Comparison of ENCODE assay signal across 30 mouse cellular contexts in the genomic region with DNA sequence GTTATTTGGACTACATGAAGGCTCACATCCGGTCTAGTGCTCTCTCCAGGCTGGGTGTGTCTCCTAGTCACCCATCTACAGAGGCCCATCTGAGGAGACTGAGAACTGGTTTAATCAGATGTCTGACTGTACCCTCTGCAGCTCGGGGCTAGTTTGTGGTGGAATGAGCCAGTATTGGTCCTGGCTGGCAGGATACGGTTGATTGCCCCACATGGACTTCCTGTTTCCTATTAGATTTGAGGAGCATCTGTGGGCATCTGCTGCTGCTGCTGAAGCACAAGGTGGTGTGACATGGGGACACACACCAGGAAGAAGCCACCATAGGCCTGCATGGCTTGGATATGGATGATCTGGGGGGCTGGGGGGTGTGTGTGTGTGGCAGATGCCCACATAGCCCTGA. TPM values are rescaled to one million over a fixed set of nuclear protein-coding genes. Genes with fewer than 3 reads are reported as not detected.
A peak's percentile ranks its signal among the peaks of the same experiment; 100 is the strongest.
DNase-seq lines count a peak whose midpoint lies in the region; ATAC-seq and TF ChIP-seq lines count a peak whose summit lies in the region.
"Had no signal": no experiment of that assay in that cellular context is flagged by ENCODE, and none has a peak within 500 bp of the region (broad histone marks: within the 10 kb centered on the region; RNA-seq: fewer than 3 reads in every experiment).

No protein-coding gene starts in this region.

- no peaks in the 10 kb centered on the region for H3K9me3 ChIP-seq in kidney, embryonic 14.5 days (ENCODE audit: control insufficient read depth, low read length)
- no peaks in the 10 kb centered on the region for H3K9me3 ChIP-seq in heart, embryonic 10.5 days
- H3K9me3 ChIP-seq: embryonic facial prominence, embryonic 12.5 days; forebrain, embryonic 10.5 days; hindbrain, embryonic 13.5 days; liver, embryonic 12.5 days had no signal

- TF ChIP-seq CTCF in kidney, adult 2 months (conservative IDR thresholded peaks at IDR 0.05; ENCODE audit: insufficient read depth, insufficient read length, low read depth, low read length): no peak

- 57% methylated on average over 3 of the region's 3 CpGs for WGBS in kidney, adult 2 months
- whole genome bisulfite sequencing in kidney, embryonic 14.5 days: 76% methylated on average over 3 of the region's 3 CpGs
- 70% methylated on average over 3 of the region's 3 CpGs for WGBS in heart, embryonic 10.5 days

- no peak for TF ChIP-seq POLR2A in kidney, adult 2 months (IDR thresholded peaks at IDR 0.05; ENCODE audit: low read depth, low read length)

- no peak overlapping the region for H3K9ac ChIP-seq in kidney, embryonic 14.5 days (ENCODE audit: low read depth, low read length)
- H3K9ac ChIP-seq: embryonic facial prominence, embryonic 12.5 days; hindbrain, embryonic 13.5 days; liver, embryonic 12.5 days; liver, postnatal 0 days had no signal

- no peak for ATAC-seq in kidney, embryonic 14.5 days (ENCODE audit: low FRiP score, low TSS enrichment)
- ATAC-seq in megakaryocyte, adult 5-6 weeks (ENCODE audit: poor library complexity, severe bottlenecking): peak; percentile 45; the same call in 1 of the 2 replicates
- ATAC-seq: forebrain, embryonic 16.5 days; liver, postnatal 0 days; Patski had no signal

- H3K27ac ChIP-seq in kidney, adult 2 months (ENCODE audit: insufficient read depth, low read depth, low read length): no peak overlapping the region
- no peak overlapping the region for H3K27ac ChIP-seq in kidney, embryonic 14.5 days (ENCODE audit: low read depth, low read length)
- H3K27ac ChIP-seq in heart, embryonic 10.5 days: no peak overlapping the region
- H3K27ac ChIP-seq: embryonic facial prominence, embryonic 12.5 days; forebrain, embryonic 10.5 days; hindbrain, embryonic 13.5 days; liver, embryonic 12.5 days had no signal

- peak; percentile 5 for DNase-seq in kidney, adult 2 months
- DNase-seq in 416B (ENCODE audit: low read depth) (peak; percentile 77), ZHBTc4 (ENCODE audit: low read depth, low spot score) (peak; percentile 64)
- DNase-seq in heart, embryonic 10.5 days (ENCODE audit: low spot score): no peak
- no peak for DNase-seq in cerebellum, postnatal 36 days
- DNase-seq: adrenal gland, postnatal 14 days; B cell, adult 2 months; cerebellum, adult 11-12 months; cerebellum, postnatal 10 days; embryo, embryonic 11 days; heart, adult 11 months; heart, postnatal 36 days; kidney, adult 18-20 months; kidney, postnatal 10 days; left cerebral cortex, postnatal 4 days; liver, postnatal 0 days; lung, postnatal 4 days; midbrain, embryonic 14.5 days; thymus, adult 2 months had no signal

- H3K4me3 ChIP-seq in kidney, adult 2 months (ENCODE audit: insufficient read depth, low read depth, low read length): no peak overlapping the region
- no peak overlapping the region for H3K4me3 ChIP-seq in kidney, embryonic 14.5 days (ENCODE audit: low read length)
- no peak overlapping the region for H3K4me3 ChIP-seq in heart, embryonic 10.5 days
- H3K4me3 ChIP-seq: embryonic facial prominence, embryonic 12.5 days; forebrain, embryonic 10.5 days; hindbrain, embryonic 13.5 days; liver, embryonic 12.5 days had no signal

- H3K36me3 ChIP-seq in kidney, adult 2 months (ENCODE audit: control insufficient read depth, insufficient read depth, low read length): no peaks in the 10 kb centered on the region
- no peaks in the 10 kb centered on the region for H3K36me3 ChIP-seq in kidney, embryonic 14.5 days (ENCODE audit: control insufficient read depth, insufficient read depth, low read length)
- no peaks in the 10 kb centered on the region for H3K36me3 ChIP-seq in heart, embryonic 10.5 days
- H3K36me3 ChIP-seq: embryonic facial prominence, embryonic 12.5 days; forebrain, embryonic 10.5 days; hindbrain, embryonic 13.5 days; liver, embryonic 12.5 days had no signal

- no peaks in the 10 kb centered on the region for H3K4me1 ChIP-seq in kidney, adult 2 months (ENCODE audit: control insufficient read depth, insufficient read depth, low read length)
- no peaks in the 10 kb centered on the region for H3K4me1 ChIP-seq in kidney, embryonic 14.5 days (ENCODE audit: control insufficient read depth, insufficient read depth, low read length)
- peaks cover 25% of the 10 kb centered on the region for H3K4me1 ChIP-seq in heart, embryonic 10.5 days
- H3K4me1 ChIP-seq: embryonic facial prominence, embryonic 12.5 days; hindbrain, embryonic 13.5 days had no signal

- no peaks in the 10 kb centered on the region for H3K27me3 ChIP-seq in kidney, adult 2 months (replicated peaks; ENCODE audit: control insufficient read depth, insufficient read depth, low read length)
- no peaks in the 10 kb centered on the region for H3K27me3 ChIP-seq in kidney, embryonic 14.5 days (ENCODE audit: control insufficient read depth, insufficient read depth, low read length)
- H3K27me3 ChIP-seq in heart, embryonic 10.5 days (ENCODE audit: insufficient read depth, poor library complexity, severe bottlenecking): peaks cover 13% of the 10 kb centered on the region; the same call in 1 of the 2 replicates
- H3K27me3 ChIP-seq: embryonic facial prominence, embryonic 12.5 days; hindbrain, embryonic 13.5 days; liver, embryonic 12.5 days; Patski had no signal

- no peak overlapping the region for H3K4me2 ChIP-seq in kidney, embryonic 14.5 days (replicated peaks; ENCODE audit: low read depth, low read length)
- H3K4me2 ChIP-seq: embryonic facial prominence, embryonic 12.5 days; heart, embryonic 11.5 days; hindbrain, embryonic 13.5 days had no signal

RNA-seq across cellular contexts. Expression of a gene that starts 32.0 kb away (rescaled TPM):
- polyA plus RNA-seq in kidney, adult 2 months (2012; rRNA removed): 5.8 and 7.5 TPM in 2 replicates
- polyA plus RNA-seq in kidney, embryonic 14.5 days (2014; fragmentation: Nextera tagmentation; extraction: Ambion mirVana): 0.30 and 2.5 TPM in 2 replicates
- 0.04 TPM in 1 of 2 replicates, not detected in the other for total RNA-seq in megakaryocyte, adult 5-6 weeks (2015)
- not detected in 2 replicates for total RNA-seq in megakaryocyte, adult 5-6 weeks (2017)
- polyA plus RNA-seq in heart, embryonic 10.5 days (2016; fragmentation: Nextera tagmentation; extraction: Ambion mirVana): 1.7 and 2.6 TPM in 2 replicates
- total RNA-seq: MEL; monocyte, adult 5-6 weeks had no signal
- polyA plus RNA-seq: forebrain, embryonic 10.5 days had no signal

RNA-seq across cellular contexts. Expression of a gene that starts 49.9 kb away (rescaled TPM):
- polyA plus RNA-seq in kidney, adult 2 months (2012; rRNA removed): 35.1 and 40.1 TPM in 2 replicates
- 4.2 and 11.3 TPM in 2 replicates for polyA plus RNA-seq in kidney, embryonic 14.5 days (2014; fragmentation: Nextera tagmentation; extraction: Ambion mirVana)
- total RNA-seq in megakaryocyte, adult 5-6 weeks (2015): 6.6 and 6.8 TPM in 2 replicates
- 13.1 and 14.4 TPM in 2 replicates for total RNA-seq in megakaryocyte, adult 5-6 weeks (2017)
- polyA plus RNA-seq in heart, embryonic 10.5 days (2016; fragmentation: Nextera tagmentation; extraction: Ambion mirVana): 7.8 and 13.1 TPM in 2 replicates
- total RNA-seq: MEL had no signal

Comparison
In these comparisons a context has a peak if more than half of its experiments do, and no peak if none do; other contexts are left out.
1. DNase-seq: peak in kidney, adult 2 months (single experiment), 416B (single experiment) and ZHBTc4 (single experiment); none in heart, embryonic 10.5 days (single experiment) and cerebellum, postnatal 36 days (0 of 2).